Mouse (Mus musculus) retina, embryonic 14.5 days (tissue): Measurements from ENCODE around the gene Ankrd34a.

Experiments used
- DNase-seq: peaks from one replicate; pipeline ENCODE4 v3.0.0-alpha.2; 2015; ENCODE audit warnings: low spot score

The Ankrd34a gene

DNA sequence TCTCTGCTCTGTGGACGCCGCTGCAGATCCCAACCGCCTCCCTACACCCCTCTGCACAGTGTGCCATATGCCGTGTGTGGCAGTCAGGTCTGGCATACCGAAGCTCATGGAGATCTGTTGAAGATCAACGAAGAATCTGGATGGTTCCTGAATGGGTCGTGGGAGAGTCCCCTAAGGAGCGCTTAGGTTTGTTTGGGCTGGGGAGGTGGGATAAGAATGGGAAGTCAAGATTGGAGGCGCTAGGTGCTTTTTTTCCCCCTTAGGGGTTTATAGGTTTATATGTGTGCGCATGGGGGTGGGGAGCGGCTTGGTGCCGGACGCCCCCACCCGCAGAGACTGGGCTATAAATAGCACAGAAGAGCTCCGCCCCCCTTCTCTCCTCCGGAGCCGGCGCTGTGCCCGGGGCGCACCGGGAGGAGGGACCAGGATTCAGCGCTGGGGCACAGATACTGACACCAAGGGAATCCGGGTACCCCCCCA, at the start of gene Ankrd34a:
Gene Ankrd34a (plus strand): TSS at position 409 of the 480 bp plus-strand sequence.
- peak; percentile 42 for DNase-seq

DNA sequence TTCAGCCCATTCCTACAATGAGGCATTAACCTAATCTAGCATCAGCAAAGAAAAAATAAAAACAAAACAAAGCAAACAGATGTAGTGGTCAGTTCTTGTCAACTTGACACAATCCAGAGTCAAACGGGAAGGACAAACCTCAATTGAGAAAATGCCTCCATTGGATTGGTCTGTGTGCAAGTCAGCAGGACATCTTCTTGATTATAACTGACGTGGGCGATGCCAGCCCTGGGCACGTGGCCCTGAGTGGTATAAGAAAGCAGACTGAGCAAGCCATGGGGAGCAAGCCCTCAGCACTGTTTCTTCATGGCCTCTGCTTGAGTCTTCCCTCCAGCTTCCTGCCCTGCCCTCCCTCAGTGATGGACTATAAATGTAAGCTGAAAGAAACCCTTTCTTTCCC, 49.6 kb upstream of the Ankrd34a start:
- no peak for DNase-seq

DNA sequence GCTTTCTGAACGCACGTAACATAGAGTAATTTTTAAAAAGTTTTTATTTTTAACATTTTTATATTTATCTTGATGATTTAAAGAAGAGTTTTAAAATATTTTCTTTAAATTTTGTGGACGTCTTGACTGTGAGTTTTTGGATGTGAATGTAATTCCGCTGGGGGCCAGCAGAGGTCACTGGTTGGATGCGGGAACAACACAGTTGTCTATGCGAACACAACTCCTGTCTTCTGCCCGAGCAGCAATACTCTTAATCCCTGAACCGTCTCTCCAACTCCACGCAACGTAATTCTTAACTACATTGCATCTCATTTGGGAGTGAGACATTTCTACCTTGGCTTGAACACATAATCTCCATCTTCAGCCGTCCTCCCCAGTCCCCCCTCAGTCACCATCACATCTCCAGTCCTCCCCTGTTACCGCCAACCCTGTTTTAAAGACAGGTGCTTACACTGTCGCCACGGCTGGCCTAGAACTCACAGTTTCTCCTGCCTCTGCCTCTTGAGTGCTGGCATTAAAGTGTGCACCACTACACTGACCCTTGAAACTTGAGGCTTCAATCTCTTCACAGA, 49.0 kb upstream of the Ankrd34a start:
- peak; percentile 83 for DNase-seq

DNA sequence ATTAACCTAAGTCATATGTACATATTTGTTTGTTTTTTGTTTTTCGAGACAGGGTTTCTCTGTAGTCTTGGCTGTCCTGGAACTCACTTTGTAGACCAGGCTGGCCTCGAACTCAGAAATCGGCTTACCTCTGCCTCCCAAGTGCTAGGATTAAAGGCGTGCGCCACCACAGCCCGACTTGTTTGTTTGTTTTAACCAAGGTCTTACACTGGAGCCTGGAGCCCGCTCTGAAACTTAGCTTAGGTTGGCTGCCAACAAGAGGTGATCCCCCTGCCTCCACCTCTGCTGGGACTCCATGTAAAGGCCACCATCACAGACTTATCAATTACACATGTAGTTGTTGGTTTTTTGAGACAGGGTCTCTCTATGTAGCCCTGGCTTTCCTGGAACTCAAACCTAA, 47.6 kb upstream of the Ankrd34a start:
- no peak for DNase-seq

DNA sequence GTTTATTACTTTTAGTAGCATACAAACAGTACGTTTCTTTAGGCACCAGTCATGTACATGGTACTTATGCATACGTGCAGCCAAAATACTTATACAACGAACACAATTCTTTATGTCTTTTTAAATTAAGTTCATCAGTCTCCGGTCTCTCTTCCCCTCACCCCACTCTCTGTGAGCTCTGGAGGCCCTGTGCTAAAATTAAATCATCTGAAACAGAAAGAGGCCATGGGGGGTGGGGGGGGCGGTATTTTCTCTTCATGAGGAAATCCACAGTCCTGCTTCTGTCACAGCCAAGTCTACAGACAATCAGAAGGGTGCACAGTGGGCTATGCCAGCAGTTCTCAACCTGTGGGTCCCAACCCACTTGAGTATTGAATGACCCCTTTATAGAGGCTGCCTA, 47.1 kb upstream of the Ankrd34a start:
- DNase-seq, result peak; percentile 37

DNA sequence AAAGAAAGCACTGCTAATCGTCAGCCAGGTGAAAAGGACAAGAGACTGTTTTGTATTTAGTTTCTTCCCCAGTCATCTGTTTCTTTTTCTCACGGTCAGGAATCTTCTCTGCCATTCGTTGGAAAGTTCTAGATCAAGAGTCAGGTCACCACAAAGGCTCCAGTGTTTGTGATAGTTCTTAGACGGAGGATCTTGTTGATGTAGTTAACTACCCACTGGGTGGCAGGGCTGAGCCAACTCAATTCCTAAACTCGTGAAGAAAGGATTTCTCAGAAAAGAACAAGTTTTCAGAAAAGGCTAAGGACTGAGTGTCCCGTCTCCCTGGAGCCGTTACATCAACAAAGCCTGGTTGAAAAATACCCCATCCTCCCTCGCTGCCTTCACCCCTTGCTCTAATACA, 45.2 kb upstream of the Ankrd34a start:
- DNase-seq, result peak; percentile 55

DNA sequence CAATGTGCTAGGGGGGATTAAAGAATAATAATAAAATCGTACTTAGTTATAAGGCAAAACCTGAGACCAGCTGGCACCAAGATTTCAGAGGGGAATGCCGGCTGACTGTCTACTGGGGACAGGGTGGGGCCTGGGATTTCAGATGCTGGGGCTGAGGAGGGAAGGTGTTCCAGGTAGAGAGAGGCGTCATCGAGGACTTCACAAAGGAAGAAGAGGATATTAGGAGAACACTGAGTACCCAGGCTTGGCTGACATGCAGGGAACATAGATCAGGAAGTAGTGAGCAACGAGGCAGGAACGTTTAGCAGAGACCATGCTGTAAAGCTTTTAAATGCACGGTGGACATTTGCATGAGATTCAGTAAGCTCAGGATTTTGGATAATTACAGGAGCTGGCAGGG, 44.5 kb upstream of the Ankrd34a start:
- no peak for DNase-seq

DNA sequence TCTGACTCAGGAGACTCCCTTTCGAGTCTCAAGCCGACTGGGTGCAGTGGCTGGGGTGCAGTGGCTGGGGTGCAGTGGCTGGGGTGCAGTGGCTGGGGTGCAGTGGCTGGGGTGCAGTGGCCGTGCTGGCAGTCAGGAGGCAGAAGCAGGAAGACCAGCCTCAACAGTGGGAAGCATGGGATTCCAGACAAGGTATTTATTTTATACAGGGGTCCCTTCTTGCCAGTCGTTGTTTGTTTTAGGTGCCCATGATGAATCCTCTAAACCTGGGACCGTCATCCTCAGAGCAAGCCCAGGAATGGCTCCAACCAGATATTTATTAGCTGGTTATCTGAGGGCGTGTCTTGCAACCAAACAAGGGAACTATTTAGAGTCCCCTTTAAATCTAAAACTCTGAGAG, 42.8 kb upstream of the Ankrd34a start:
- DNase-seq, result no peak

DNA sequence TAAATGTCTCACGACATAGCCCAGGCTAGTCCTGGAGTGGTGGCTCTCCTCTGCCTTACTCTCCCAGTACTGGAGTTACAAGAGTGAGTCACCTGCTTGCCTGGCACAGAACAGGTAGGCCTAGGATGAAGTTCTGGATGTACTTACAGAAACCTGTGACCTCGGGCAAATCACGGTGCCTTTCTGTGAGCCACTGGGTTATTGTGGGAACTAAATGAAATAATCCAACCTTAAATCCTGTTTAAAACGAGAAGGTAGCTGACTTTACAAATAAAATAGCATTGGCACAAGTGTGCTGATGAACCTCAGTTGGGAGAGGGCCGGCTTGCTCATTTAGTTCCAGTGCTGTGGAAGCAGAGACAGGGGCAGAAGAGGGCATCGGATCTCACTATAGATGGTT, 42.2 kb upstream of the Ankrd34a start:
- no peak for DNase-seq

DNA sequence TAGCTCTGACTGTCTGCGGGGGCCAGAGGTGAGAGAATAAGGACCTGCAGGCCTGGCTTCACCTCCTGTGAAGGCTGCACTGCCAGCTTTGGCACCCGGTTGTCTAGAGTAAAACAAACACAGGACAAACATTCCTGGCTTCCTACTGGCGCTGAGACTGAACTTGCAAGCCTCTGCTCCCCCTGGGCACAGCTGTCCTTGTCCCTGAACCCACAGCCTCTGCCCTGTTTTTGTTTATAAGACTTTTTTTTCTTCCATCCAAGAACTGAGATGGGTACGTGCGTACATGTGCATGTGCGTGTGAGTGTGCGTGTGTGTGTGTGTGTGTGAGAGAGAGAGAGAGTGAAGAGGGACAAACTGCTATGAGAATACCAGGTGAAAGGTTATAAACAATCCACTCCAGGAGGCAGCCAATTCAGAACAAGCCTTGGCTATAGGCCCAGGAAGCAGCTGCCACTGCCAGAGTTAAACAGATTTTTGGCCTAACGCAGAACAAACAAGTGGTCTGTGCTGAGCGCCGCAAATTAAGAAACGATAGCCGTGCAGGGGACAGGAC, 41.3 kb upstream of the Ankrd34a start:
- no peak for DNase-seq

DNA sequence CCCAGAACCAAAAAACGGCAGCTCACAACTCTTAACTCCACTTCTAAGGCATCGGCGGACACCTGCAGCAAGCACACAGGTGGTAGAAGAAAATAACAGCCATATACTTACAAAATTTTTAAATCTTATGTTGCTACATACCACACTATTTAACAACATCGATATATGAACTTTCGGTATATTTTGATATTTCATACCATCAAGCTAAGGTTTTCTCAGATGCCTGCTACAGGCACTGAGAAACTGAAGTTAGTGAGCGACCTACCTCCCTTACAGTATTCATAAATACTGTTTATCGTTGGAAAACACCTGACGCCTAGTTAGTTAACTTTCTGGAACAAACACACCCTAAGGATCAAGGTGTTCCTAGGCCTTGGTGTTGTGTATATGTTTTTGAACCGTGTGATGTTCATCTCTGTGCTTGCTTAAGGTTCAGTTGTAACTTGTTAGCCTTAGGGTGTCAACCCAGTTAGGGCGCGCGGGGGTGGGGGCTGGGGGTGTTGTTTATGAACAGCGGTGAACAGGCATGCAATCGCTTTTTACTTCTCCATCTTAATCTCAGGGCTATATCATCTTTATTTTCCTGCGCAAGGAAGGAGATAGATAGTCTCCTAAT, 40.3 kb upstream of the Ankrd34a start:
- no peak for DNase-seq

DNA sequence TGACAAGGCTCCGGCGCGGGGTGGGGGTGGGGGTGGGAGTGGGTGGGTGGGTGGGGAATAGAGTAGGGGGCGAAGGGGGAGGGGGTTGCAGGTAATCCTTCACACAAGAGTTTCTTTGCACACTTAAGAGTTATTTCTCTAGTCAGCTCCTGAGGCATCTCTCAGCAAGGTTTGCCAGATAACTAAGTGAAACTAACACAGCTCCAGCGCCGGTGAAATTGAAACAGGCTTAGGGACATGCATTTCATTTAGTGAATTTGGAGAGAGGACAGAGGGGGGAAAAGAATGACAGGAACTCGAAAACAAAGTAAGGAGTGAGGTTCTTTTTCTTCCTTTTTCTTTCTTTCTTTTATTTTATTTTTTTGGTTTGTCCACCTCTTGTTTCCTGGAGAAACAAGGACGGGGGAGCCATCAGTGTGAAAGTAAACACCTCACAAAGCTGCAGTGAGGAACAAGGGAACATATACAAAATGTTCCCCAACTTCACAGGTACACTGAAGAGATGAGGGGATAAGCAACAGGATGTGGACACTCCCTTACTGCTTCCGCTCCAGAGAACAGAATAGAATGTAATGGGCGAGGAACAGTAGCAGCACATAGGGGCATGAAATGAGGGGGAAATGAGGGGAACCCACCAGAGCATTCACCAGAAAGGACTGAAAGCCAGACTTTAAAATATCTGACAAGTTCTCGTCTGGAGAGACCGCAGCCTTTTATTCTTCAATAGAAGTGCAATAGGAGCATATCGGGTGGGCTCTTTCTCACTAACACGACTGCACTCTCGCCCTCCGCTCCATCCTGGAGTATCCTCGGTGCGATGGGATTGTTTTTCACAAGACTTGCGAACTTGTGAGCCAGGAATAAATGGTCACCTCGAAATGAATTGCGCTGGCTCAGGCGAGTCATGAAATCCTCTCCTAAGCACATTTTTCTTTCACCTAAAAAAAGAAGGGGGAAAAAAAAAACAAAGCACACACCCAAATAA, 39.5 kb upstream of the Ankrd34a start:
- DNase-seq, result peak; percentile 38

DNA sequence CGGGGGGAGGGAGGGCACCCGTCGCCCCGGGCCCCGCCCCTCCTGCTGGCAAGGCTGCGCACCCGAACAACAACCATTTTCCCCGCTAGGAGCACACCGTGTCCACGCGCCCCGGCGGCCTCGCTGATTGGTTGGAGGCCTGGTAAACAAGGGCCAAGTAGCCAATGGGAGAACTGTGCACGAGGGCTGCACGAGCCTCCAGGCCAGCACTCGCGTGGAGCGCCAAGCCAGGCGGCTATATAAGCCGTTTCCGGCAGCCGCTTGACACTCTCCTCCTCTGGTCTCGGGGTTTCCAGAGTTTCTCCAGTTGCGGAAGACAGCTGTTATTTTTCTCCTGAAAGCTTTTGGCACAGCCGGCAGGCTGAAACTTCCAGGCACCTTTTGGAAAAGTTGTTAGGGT, 38.7 kb upstream of the Ankrd34a start, which contains the start of gene Txnip:
Gene Txnip (plus strand): TSS at position 264 of the 400 bp plus-strand sequence.
- DNase-seq, result peak; percentile 98

DNA sequence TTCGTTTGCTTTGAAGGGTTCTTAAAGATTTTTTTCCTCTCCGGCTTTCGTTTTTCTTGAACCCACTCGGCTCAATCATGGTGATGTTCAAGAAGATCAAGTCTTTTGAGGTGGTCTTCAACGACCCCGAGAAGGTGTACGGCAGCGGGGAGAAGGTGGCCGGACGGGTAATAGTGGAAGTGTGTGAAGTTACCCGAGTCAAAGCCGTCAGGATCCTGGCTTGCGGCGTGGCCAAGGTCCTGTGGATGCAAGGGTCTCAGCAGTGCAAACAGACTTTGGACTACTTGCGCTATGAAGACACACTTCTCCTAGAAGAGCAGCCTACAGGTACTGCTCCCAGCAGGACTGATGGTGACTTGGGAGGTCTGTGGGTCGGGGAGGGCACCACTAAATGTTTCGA, 38.3 kb upstream of the Ankrd34a start:
- DNase-seq, result peak; percentile 29

DNA sequence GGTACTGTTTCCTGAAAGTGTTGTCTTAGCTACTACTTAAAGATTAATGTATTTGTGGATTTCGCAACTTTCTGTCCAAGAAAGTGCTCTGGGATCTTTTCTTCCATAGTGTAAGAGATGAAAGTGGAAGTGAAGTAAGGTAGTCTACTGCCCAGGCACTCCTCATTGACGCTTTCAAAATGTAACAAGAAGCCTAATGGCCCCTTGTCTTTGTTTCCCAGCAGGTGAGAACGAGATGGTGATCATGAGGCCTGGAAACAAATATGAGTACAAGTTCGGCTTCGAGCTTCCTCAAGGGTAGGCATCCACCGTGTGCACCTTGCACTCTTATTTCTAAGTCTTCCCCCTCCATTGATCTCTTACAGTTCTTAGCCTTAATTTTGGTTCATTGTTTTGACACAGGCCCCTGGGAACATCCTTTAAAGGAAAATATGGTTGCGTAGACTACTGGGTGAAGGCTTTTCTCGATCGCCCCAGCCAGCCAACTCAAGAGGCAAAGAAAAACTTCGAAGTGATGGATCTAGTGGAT, 37.7 kb upstream of the Ankrd34a start:
- DNase-seq, result no peak

DNA sequence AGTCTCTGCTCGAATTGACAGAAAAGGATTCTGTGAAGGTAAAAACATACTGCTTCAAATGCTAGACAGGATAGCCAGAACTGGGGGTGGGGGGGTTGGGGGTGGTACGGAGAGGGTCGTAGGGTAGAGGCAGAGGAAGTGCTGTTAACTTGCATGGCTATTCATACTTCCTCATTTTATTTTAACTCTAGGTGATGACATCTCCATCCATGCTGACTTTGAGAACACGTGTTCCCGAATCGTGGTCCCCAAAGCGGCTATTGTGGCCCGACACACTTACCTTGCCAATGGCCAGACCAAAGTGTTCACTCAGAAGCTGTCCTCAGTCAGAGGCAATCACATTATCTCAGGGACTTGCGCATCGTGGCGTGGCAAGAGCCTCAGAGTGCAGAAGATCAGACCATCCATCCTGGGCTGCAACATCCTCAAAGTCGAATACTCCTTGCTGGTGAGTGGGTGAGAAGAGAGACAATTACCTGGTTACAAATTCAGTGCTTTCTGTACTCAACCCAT, 37.0 kb upstream of the Ankrd34a start:
- DNase-seq, result no peak

DNA sequence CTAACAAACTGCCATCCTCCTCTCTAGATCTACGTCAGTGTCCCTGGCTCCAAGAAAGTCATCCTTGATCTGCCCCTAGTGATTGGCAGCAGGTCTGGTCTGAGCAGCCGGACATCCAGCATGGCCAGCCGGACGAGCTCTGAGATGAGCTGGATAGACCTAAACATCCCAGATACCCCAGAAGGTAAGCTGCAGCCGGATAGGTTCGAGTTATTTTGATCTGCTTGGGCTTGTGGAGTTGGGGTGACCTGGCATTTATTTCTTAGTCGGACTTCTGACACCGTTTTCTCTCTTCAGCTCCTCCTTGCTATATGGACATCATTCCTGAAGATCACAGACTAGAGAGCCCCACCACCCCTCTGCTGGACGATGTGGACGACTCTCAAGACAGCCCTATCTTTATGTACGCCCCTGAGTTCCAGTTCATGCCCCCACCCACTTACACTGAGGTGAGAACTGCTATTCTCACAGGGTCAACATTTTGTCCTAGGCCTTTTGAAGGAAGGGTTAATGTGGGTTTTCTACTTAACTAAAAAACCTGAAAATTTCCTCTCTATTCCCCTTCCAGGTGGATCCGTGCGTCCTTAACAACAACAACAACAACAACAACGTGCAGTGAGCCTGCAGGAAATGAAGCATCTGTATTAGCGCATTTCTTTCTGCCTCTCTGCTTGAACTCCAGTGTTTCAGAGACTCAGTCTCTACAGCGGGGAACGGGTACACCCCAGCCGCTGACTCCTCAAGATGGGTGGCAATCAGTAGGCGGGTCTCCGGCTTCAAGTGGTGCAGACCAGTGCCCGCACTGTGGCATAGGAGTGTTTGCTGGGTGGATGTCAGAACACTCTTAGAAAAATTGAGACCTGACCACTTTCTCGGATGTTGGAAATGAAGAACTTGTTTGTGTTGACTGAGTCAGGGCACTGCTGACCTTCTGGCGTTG, 36.3 kb upstream of the Ankrd34a start:
- no peak for DNase-seq

DNA sequence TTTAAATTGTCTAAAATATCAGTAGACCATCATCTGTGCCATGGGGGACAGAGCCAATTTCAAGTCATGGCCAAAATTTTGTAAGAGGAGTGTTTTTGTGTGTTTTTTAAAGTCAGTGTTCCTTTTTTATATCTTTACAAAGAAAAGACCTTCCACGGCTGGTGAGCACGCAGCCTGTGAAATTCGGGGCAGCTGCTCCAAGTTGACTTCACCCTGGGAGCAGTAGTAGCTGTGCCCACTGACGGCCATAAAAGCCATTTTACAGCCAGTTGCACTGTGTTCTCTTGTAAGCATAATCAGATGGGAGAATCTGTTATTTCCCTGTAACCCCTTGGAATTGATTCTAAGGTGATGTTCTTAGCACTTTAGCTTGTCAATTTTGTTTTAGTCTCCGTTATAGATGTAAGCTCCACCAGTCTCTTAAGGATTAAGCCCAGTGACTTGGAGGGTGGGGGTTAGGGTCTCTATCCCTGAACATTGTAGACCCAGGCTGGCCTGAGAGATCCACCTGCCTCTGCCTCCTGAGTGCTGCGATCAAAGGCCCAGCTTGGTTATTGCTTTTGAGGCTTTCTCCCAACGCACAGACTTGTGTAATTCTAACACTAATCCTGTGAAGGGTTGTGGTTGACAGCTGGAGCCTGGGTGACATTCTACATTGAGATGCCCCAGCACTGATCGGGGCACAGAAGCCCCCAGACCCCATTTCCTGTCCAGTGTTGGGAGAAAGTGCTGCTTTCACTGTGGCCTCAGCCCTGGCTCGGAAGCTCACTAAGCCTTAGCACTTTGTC, 35.4 kb upstream of the Ankrd34a start:
- no peak for DNase-seq

DNA sequence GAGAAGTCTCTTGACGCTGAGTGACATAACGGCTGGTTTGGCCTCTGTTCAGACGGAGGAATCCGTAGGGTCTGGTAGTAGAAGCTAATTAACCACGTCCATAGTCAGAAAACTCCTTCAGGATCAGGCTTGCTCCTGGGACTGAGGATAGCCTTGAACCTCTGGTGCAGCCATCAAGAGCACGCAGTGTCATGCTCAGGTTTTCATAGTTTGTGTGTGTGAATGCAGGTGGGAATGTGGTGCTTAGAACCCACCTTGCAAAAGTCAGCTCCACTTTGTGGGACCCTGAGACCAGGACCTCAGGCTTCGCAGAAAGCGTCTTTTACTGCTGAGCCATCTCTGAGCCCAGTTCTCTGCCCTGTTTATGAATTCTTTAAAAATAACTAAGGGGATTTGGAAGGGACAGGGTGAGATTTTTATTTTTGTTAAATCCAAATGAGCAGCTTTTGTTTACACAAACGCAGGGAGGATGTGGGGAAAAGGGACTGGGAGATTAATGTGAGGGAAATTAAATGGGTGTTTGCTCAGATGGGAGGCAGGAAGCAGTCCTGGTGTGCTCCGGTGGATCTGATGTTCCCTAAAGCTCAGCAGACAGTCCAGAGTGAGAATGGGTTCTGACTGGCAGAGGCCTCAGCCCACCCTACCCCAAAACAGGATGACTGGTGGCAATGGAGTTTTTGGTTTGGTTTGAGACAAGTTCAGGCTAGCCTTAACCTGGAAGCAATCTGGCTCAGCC, 34.3 kb upstream of the Ankrd34a start:
- no peak for DNase-seq
